Mouse (Mus musculus) spleen, postnatal 14 days (tissue): ENCODE measurements around the gene Gdpgp1.

Experiments used
- DNase-seq, 2 experiments: peaks; one replicate each; pipeline ENCODE4 v3.0.0; 2021 to 2022; ENCODE audit warnings: low spot score in 2 of 2

Gene Gdpgp1

DNA sequence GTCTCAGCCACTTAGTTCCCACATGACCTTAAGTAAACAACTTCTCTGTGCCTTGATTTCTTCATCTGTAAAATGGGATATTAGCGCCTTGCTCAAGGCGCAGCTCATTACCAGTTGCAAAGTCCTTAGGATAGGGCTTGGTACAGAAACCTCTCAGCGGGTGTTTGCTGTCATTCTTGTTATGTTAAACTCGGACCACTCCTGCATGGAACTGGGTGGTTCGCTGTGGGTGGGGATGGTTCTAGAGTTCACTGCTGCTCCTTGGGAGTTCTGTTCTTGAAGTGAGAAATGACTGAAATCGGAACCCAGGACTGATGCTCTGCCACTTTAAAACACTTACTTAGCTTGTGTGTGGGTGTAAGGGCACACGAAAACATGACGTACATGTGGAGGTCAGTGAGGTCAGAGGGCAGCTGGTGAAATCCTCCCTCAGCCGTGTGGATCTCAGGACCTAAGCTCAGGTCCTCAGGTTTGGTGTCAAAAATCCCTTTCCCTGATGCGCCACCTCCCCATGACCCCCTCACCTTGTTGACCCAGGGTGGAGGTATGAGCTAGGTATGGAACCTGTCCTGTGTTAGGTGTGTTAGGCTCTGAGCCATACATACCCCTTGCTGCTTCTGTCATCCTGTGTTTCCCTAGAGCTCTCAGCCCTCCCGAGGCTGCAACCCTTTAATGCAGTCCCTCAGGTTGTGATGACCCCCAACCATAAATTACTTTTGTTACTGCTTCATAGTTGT lies 32.6 kb upstream of the Gdpgp1 start:
- no peak for DNase-seq

DNA sequence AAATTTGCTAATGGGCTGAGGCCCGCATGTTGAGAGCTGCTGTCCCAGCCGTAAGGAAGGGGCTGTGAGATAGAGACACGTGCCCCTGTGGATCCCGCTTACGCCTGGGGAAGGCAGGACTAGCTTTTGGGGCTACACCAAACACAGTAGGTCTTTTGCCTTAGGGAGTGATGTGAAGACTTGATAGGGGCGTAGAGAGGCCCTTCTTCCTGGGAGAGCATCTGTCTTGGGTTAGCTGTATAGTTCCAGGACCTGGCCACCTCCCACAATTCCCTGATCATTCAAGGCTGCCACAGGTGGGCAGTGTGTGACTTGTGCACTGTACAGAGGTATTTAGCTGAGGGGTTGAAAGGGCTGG lies 32.1 kb upstream of the Gdpgp1 start:
- DNase-seq: no peak

DNA sequence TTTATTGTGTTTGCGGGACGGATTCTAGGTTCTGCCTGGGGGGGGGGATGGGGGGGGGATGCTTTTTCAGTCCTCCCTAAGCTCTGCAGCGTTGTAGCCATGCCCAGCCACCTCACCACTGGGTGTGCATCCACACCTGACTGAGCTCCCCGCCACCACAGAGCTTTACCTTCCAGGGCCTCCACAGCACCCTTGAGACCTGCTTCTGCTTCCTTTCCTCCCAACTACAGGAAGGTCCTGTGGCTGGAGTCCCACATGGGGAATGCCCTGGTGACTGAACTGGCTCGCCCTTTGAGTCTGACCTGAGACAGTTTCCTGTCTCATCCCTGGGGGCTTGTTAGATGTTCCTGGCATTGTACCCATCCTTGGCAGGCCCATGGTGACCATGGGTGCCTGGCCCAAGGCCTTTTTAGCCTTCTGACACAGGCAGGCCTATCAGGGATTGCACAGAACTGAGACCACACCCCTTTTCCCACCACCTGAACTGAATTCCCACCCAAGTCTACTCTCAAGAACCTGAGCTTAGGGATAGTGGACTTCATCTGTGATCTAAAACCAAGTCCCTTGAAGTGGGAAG lies 31.6 kb upstream of the Gdpgp1 start:
- DNase-seq: no peak

DNA sequence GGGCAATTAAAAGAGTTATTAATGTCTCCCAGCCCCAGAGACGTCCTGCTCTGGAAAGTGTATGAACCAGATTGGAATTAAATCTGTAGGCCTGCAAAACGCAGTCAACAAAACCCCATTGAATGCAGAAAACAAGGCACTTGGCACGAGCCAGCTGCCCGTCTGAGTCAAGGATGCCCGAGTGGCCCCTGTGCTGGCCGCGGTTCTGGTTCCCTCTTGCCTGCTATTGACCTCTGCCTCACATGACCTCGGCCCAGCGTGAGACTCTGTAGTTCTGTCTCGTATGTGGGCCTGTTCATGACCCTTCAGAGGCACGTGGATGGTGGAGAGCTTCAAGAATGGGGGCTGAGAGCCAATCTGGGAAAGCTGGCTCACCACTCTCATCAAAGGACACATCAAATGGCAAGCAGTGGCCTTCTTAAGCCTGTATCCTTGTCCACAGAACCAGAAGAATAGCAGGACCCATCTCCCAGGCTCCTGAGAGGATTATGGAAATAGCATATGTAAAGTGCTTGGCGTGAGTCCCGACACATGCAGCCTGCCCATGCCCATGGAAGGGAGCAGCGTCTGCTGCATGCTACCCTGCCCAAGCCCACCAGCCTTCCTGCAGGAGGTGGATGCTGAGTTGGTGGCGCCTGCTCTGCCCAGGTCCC lies 30.7 kb upstream of the Gdpgp1 start:
- DNase-seq: no peak

DNA sequence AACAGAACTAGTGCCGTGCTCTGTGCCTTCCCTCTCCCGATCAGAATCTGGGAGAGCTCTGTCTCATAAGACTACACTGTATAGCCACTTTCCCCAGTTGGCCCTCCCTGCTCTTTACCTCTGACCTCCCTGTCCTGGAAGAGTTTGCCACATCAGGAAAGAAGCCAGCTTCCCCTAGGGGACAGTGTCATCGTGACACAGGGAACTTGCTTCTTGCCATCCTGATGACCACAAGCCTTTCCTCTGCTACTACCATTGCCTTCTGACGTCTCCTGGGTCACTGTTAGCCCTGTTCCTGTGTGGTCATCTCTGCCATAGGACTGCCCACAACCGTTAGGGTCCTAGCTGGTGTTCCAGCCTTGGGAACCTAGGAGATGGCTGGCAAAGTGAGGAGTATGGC lies 29.7 kb upstream of the Gdpgp1 start:
- DNase-seq: no peak

DNA sequence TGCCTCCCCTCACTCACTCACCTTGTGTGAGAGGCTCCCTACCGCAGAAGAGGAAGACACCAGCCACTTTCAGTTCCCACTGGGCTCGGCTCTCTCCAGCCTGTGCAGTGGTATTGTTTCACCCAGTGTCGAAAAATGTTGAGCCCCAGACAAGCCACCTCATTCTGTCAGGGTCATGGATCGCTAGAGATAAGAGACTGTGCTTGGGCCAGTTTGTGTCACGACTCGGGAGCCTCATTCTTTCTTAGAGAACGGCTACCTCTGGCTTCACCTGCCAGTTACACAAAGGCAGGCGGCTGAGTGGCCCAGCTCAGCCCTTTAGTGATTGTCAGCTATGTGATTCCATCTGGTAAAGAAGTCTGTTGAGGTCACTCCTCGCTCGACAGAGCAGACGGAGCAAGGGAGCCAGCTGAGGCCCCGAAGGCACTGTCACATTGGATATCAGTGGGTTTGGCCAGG lies 29.0 kb upstream of the Gdpgp1 start:
- peak in 1 of 2 experiments; percentile 34 for DNase-seq

DNA sequence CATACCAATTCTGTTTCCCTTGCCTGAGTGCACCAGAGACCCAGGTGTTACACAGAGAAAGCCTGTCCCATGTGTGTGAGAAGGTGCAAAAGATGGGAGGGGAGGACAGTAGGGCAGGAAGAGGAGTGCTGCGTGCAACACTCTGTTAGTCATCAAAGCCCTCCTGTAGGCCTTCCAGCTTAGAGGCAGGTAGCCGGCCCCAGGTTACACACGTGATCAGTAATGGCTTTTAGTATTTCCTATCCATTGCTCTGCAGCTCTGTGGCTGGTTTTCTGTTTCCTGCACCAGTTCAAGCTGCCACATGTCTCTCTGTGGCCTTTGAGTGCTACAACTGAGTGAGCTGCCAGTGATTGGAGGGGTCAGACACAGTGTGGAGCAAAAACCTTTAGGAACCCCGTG lies 28.3 kb upstream of the Gdpgp1 start:
- no peak for DNase-seq

DNA sequence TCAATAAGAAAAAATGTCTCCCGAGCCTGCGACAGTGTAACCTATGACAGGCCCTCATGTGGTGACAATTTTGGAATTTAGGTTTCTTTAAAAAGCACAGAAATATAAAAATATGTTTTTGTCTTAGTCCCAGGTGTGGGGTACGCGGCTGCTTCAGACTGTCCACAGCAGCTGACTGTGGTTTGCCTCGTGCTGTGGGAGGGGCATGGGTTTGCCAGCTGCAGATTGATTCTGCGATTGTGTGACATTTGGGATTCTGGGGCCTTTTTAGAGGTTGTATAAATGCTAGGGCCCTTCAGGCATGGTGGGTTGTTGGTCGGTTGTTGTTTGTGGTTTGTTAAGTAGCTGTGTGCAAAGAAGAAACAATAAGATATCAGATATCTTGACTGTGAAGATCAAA lies 27.7 kb upstream of the Gdpgp1 start:
- no peak for DNase-seq

DNA sequence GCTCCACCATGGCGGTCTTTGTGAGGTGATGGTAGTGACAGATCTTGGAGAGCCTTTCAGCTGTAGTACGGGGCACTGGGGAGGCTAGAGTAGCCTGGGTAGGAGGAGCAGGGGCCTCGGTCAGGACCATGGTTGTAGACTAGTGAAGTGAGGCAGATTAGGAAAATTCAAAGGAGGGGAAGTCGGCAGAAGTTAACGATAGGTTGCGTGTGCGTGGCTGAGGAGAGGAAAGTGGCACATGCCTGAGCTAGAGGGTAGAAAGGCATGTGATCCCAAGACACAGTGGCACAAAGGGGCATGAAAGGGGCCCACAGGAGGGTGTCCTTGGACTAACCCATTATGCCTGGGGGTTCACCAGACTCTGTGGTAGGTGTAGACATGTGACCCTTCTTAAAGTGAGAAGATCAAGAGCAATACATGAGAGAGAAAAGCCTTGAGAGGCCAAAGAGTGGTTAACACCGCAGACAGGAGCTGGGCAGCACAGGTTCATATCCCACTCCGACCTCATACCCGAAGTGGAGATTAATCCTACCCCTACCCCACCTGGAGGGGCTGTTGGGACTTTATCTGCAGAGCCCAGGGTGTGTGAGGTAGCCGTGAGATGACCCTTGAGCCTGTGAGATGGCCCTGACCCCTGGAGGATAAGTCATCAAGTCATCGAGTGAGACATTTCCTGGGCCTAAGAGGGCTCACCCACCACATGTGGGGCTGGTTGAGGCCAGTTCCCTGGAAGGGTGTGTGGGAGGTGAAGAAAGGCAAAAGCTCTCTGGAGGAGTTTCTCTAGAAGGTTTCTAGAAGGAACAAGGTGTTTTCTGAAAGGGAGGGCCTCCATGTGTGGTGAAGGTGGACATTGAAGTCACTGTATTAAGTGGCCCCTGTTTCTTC lies 26.7 kb upstream of the Gdpgp1 start:
- DNase-seq: no peak

DNA sequence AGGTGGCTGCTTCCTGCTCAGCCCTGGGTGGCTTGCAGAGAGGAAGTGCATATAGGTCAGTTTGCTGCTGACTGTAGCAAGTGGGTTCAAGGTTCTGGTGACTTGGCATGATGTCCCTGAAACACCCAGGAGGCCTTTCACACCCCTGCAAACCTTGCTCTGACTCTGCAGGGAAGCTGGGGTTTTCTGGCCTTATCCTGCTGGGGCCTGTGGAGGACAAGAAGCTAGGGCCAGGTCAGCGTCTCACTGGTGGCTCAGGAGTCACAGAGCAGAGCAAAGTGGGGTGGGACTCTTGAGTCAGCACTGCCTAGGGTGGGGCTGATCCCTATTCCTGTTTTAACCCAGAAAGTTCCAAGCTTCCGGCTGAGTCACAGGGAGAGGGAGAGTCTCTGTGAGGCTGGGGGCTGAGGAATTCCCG lies 25.3 kb upstream of the Gdpgp1 start:
- DNase-seq: no peak

DNA sequence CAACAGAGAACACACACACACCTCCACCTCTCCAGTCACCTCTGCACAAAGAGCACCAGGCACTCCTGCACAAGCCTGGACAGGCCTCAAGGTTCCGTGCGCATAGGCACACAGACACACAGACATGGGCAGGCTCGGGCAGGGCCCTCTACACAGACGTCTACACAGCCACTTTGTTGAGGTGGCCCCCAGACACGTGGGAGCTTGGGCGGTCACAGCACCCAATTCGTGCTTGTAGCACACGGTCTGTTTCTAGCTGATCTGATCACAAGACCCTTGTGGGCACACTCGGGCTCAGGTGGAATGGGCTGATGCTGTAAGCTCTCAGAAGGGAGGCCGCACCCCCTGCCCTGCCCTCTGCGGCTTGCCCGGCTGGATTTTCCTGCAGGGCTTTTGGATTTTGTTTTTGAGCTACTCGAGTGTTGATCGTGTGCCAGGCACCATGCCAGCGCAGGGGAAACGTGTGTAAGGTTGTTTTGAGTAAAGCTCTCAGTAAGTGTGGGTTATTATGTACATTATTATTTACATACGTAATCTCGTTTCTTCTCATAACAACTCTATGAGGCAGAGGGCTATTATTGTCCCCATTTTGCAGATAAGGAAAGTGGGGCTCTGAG lies 24.5 kb upstream of the Gdpgp1 start:
- no peak for DNase-seq

DNA sequence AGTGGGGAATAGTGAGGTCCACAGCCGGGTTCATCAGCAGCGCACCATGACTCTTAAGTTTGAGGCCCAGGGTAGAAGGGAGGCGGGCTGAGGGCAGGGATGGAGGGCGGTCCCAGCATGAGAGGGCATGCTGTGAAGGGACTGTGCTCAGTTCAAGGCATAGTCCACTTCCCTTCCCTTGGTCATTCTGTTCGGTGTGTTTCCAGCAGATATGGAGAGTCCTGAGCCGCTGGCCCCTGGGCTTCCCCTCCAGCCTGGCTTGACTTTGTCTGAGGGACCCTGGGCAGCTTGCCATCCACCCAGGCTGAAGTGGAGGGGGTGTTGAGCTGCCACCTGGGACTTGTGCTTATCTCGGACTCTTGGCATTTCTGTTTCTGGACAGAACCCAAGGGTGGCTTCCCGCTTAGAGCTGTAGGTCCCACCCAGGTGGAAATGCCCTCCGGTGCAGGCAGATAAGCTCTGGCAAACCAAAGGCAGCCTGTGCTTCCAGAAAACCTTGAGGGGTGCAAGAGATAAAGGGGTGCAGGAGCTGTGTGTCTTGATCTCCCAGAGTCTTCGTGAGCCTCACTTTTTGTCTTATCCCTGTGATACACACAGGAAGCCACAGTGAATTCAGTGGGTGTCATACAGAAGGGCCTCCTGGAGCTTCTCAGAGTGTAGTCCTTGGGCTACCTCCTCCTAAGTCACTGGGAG lies 23.8 kb upstream of the Gdpgp1 start:
- peak; percentile 74 to 80 for DNase-seq

DNA sequence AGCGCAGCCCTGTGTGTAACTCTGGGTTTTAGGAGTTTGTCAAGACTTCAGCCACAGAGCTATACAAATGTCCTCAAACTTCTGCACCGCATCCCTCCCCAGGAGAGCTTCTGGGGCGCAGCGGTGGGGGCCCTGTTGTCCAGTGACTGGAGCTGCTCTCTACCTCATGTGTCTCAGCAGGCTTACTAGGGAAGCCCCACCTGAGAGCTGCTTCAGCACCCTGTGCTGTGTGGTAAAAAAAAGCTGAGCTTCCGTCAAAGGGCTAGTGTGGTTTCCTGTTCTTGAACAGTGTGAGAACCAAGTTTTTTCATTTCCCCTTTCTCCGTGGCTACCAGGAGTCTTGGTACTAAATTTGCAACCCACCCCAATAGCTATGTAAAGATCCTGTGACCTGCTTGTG lies 23.0 kb upstream of the Gdpgp1 start:
- peak in 1 of 2 experiments; percentile 53 for DNase-seq

DNA sequence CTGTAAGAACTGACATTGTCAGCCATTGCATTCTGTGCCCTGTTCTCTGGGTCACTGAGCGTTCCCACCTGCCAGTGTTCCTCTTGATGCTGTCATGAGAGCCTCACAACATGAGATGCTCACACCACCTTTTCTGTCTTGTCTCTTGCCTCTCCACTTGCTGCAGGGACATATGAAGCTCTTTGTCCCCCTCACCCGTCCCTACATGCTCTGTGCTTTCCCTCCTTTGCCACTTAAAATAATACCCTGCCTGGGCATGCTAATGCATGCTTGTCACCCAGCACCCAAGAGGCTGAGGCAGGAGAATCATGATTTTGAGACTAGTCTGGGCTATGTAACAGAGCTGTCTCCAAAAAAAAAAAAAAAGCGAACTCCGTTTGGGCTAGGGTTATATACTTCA lies 21.7 kb upstream of the Gdpgp1 start:
- no peak for DNase-seq

DNA sequence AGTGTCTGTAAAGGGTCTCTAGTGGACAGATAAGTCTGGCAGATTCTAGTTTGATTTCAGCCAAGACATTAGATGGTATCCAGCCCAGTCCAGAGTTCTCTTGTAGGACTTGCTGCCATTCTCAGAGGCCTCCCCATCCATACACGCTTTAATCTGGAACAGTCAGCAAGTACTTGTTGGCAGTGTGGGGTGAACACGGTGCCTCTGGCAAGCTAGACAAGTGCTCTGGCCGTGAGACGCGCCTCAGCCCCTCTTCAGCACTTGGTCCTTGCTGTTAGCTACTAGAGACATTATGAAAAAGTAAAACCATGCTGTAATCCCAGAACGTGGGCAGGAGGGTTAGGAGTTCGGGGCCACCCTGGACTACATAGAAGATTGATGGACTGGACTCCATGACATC lies 19.1 kb upstream of the Gdpgp1 start:
- no peak for DNase-seq

DNA sequence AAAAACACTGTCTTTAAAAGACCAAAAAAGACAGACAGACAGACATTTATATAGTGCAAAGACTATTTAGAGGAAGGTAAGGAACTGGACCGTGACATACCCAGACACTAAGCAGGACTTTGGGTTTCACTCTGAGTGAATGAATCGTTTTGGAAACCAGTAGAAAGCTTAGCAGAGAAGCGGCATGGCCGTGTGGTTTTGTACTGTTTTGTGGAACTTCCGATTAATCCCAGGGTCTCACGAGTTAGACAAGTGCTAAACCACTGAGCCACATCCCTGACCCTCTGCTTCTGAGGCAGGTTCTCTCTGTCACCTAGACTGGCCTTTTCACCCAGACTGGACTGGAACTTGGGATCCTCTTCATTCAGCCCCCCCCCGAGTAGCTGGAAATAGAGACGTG lies 18.2 kb upstream of the Gdpgp1 start:
- no peak for DNase-seq

DNA sequence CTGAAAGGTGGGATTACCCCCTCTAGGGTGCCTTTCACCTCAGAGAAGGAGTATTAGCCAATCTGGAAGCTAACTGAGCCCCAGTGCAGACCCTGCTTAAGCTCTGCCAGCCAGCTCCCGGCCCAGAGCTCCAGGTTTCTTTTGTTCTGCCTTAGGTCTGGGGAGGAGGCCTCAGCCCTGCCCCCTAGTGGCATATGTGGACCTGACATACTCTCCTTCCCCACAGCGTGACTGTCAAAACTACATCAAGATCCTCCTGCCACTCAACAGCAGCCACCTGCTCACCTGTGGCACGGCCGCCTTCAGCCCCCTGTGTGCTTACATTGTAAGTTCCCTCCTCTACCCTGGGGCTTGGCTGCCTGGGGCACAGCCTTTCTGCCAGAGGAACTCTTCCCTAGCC lies 17.3 kb upstream of the Gdpgp1 start:
- peak; percentile 70 to 84 for DNase-seq

DNA sequence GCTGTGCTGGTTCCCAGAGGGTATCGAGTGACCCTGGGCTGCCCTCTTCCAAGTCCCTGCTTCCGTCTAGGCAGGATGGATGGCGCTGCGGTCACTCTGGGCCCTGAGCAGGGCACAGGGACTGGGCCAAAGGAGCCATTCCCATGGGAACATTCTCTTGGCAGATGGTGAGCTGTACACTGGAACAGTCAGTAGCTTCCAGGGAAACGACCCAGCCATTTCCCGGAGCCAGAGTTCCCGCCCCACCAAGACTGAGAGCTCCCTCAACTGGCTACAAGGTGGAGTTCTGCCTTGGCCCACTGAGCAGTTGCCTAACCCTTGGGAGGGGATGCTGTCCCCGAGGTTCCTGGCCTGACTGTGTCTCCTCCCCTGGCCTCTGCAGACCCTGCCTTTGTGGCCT lies 16.1 kb upstream of the Gdpgp1 start:
- no peak for DNase-seq

DNA sequence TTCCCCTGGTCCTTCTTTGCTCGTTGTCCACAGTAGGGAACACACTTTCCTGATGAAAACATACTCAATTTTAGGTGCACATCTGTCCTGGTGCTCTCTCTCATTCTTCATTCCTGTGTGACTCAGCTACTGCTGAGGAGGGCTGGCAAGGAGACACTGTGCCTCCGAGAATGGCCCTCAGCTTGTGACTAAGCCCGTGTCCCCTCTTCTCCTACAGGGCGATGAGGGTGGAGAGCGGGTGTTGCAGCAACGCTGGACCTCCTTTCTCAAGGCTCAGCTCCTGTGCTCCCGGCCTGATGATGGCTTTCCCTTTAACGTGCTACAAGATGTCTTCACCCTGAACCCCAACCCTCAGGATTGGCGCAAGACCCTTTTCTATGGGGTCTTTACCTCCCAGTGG lies 14.0 kb upstream of the Gdpgp1 start:
- DNase-seq: peak in 1 of 2 experiments; percentile 4

DNA sequence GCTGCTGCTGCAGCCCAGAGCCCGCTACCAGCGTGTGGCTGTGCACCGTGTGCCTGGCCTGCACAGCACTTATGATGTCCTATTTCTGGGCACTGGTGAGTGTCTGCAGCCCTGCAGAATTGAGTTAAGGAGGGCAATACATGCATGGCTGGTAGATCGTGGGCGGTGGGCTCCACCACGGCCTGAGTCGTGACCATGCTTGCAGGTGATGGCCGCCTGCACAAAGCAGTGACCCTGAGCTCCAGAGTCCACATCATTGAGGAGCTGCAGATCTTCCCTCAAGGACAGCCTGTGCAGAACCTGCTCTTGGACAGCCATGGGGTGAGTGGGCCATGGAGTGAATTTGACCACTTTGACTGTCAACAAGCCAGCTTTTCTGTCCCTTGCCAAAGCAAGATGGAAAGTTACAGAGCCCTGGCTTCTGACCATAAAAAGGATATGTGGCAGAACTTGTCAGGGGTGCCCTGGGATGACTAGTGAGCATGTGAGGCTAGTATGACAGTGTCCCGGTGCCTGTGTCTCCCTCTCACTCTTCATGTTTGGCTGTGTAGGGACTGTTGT lies 12.3 kb upstream of the Gdpgp1 start:
- DNase-seq: no peak

DNA sequence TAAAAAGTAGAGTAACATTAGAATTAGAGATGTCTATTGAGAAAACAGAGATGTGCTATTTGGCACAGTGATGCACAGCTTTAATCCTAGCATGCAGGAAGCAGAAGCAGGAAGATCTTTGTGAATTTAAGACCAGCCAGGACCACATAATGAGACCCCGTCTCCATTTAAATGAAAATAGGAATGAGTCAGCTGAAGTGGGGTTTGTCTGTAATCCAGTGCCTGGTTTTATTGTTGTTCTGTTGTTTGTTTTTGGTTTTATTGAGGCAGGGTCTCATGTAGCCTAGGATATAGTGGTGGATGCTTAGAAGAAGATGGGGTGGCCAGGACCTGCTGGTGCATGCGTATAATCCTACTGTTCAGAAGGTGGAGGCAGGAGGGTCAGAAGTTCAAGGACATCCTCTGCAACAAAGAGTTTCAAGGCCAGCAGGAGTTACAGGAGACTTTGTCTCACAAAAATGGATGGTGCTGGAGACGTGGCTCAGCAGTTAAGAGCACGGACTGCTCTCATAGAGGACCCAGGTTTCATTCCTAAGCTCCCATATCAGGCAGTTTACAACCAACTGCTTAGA lies 11.4 kb upstream of the Gdpgp1 start:
- DNase-seq: no peak
